Mouse (Mus musculus) embryonic stem cell, embryonic (primary cell): ENCODE results near the gene Mfsd12.

Experiments used
- CTCF ChIA-PET, 4 experiments: fragments of 300-600 bp in 2 of 4; fragments of 350-600 bp in 2 of 4; sonication (Branson Sonifier 250); formaldehyde crosslinking; loops; one replicate each; lab custom pipeline; 2022; ENCODE audit warnings: inconsistent platforms in 2 of 4; lab: Charles Lee
- POLR2A ChIA-PET, 4 experiments: fragments of 300-600 bp in 2 of 4; fragments of 350-600 bp in 2 of 4; sonication (Branson Sonifier 250); formaldehyde crosslinking; loops; one replicate each; lab custom pipeline; 2022; ENCODE audit warnings: antibody characterized with exemption in 4 of 4, inconsistent platforms in 1 of 4; lab: Charles Lee

The Mfsd12 gene

DNA sequence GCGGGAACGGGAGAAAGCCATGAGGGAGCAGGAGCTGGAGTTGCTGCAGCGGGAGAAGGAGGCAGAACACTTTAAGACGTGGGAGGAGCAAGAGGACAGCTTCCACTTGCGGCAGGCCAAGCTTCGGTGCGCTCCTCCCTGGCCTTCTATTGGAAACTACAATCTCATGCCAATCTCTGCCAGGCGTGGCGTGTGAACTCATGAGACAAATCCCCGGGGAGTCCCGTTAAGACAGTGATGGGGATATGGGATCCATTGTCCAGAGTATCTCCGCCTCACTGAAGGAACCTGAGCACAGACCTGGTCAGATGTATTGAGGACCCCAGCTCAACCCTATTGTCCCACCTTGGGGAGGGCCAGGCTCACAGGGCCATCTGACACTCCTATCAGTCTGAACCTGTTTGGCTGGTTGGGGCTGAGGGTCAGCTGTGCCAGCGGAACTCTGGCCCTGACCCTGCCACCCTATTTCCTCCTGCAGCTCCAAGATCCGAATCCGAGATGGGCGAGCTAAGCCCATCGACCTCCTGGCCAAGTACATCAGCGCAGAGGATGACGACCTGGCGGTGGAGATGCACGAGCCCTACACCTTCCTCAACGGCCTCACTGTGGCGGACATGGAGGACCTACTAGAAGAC, 34.0 kb upstream of the Mfsd12 start:
- POLR2A ChIA-PET, result interaction anchor here (0.5 to 2.7 kb wide), 30 partner anchors 9 to 1100 kb away, joined by 3 to 14 read pairs (median 3); partner anchors contain the start of genes Tjp3 (in 2 of the 4), Gipc3 (in 1 of the 4), Hmg20b (in 1 of the 4) and Pip5k1c (in 1 of the 4)
- CTCF ChIA-PET, result interaction anchor here (0.5 to 2.0 kb wide), 9 partner anchors 16 to 362 kb away, joined by 3 to 9 read pairs (median 5); partner anchors contain the start of gene Pip5k1c (in 1 of the 4)

DNA sequence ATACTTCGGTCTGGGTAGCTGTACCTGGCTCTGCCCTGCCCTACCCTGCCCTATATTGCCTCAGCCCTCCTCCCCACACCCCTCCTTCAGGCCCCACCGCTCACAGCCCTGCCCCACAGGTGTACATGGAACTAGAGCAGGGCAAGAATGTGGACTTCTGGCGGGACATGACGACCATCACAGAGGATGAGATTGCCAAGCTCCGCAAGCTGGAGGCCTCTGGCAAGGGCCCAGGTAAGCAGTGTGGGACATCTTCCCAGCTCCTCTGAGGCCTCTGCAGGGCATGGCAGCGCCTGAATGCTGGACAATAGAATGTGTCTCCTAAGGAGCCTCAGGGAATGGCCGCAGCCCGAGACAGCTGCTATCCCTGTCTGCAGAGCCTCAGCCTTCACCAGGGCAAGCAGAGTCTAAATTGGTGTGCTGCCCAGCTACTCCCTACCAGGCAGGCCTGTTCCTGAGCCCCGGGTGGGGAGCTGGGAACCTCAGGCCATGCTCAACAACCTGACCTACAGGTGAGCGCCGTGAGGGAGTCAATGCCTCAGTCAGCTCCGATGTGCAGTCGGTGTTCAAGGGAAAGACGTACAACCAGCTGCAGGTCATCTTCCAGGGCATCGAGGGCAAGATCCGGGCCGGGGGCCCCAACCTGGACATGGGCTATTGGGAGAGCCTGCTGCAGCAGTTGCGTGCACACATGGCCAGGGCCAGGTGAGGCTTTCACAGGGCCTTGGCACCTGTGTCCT, 33.3 kb upstream of the Mfsd12 start:
- CTCF ChIA-PET, result interaction anchor here in 3 of 4 experiments (1.3 to 2.0 kb wide), 4 partner anchors 15 to 35 kb away, joined by 5 to 8 read pairs (median 6); partner anchors contain the start of gene Pip5k1c (in 1 of the 3)
- POLR2A ChIA-PET, result interaction anchor here in 2 of 4 experiments (0.8 to 2.7 kb wide), 9 partner anchors 10 to 84 kb away, joined by 3 to 11 read pairs (median 4); partner anchors contain the start of gene Hmg20b (in 1 of the 2)

DNA sequence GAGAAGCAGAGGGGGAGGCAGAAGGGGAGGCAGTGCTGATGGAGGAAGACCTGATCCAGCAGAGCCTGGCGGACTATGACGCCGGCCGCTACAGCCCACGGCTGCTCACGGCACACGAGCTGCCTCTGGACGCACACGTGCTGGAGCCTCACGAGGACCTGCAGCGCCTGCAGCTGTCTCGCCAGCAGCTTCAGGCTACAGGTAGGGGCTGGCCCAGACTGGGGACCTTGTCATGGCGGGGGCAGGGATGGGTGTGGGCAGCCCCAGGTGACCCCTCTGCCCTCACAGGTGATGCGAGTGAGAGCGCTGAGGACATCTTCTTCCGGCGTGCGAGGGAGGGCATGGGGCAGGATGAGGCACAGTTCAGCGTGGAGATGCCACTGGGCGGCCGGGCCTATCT, 32.1 kb upstream of the Mfsd12 start:
- ChIA-PET CTCF (no interaction called here), POLR2A (interaction anchor here in 2 of 4 experiments (0.7 to 1.7 kb wide), 4 partner anchors 8 to 16 kb away, joined by 3 to 6 read pairs (median 3); no protein-coding TSS in a partner anchor)

DNA sequence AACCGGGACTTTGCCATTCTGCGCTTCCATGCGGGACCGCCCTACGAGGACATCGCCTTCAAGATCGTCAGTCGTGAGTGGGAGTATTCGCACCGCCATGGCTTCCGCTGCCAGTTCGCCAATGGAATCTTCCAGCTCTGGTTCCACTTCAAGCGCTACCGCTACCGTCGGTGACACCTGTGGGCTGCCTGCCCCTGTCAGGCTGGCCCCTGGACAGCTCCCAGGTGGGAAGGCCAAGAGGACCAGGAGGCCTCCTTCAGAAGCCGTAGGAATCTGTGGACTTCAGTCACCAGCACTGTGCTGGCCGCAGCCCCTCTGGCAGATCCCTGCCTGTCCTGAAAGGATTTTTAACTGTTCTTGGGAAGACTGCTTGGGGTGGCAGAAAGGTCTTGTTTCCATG, 31.5 kb upstream of the Mfsd12 start:
- POLR2A ChIA-PET, result interaction anchor here in 2 of 4 experiments (0.7 to 2.8 kb wide), 6 partner anchors 9 to 33 kb away, joined by 3 to 11 read pairs (median 6); partner anchors contain the start of gene Pip5k1c (in 1 of the 2)
- CTCF ChIA-PET, result interaction anchor here in 2 of 4 experiments (0.7 to 1.6 kb wide), 4 partner anchors 15 to 156 kb away, joined by 3 to 7 read pairs (median 4); no protein-coding TSS in a partner anchor

DNA sequence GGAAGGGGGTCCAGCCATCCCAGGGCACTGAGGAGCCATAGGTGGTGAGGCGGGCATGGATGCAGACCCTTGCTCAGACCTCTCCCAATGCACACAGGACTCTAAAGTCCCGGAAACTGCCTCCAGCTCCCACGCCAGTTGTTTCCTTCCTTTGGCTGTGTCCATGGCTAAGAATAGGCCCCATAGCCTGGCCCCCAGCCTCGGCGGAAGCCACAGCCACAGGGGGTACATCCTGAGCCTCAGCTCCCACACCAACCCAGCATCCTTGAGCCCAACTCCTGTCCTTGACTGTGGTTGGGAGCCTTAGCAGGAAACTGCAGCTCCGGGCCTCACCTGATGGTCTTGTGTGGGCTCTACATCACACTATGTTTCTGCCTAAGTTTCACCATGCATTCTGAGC, 30.4 kb upstream of the Mfsd12 start:
- ChIA-PET CTCF (interaction anchor here in 3 of 4 experiments (0.5 to 1.6 kb wide), 6 partner anchors 14 to 760 kb away, joined by 3 to 7 read pairs (median 4); no protein-coding TSS in a partner anchor), POLR2A (interaction anchor here in 3 of 4 experiments (0.7 to 2.8 kb wide), 10 partner anchors 9 to 138 kb away, joined by 3 to 11 read pairs (median 4); partner anchors contain the start of genes Hmg20b (in 1 of the 3) and Pip5k1c (in 1 of the 3))

DNA sequence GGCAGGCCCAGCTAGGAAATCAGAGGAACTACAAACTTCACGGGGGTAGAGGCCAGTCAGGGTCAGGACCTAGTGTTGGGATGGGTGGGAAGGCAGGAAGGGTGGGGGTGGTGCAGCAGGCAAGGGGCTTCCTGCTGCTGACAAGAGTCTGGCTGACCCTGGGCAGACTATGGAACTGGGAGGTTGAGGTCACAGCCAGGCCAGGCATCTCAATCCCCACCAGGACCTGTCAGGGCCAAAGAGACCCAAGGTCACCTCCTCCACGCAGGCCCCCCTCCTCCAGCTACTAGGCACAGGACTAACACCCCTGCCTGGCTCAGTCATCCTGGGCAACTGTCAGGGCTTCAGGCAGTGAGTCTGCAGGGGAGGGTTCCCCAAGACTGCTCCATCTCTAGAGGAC, 29.3 kb upstream of the Mfsd12 start:
- ChIA-PET CTCF (interaction anchor here in 1 of 4 experiments (1.0 to 3.5 kb wide), 3 partner anchors 10 to 35 kb away, joined by 3 to 23 read pairs (median 18); partner anchors contain the start of genes Gipc3 and Pip5k1c), POLR2A (interaction anchor here in 2 of 4 experiments (0.6 to 2.8 kb wide), 7 partner anchors 10 to 78 kb away, joined by 3 to 11 read pairs (median 4); partner anchors contain the start of gene 4930404N11Rik (in 1 of the 2))

DNA sequence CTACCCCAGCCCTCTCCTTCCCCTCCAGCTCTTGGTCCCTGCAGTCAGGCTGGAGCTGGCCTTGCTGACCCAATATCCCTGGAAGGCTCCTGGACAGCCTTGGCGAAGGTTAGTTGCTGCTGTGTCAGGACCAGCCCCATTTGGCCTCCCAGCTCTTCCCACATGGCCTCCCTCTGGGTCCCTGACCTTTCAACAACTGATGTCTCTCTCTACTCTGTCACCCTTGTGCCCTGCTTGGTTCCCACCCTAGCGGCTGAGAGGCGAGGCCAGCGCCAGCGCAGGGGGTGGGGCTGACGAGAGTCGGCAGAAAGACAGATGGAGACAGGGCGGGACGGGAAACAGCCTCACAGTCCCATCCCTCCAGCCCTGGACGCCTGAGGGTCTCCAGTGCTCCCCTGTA, 28.9 kb upstream of the Mfsd12 start, which contains the start of gene Tbxa2r:
TSS of gene Tbxa2r (plus strand) at position 346 of the 400 bp plus-strand sequence.
- ChIA-PET CTCF (interaction anchor here in 1 of 4 experiments (0.9 to 3.5 kb wide), 4 partner anchors 11 to 36 kb away, joined by 3 to 23 read pairs (median 10); partner anchors contain the start of genes Gipc3 and Pip5k1c), POLR2A (interaction anchor here in 3 of 4 experiments (0.6 to 2.8 kb wide), 11 partner anchors 8 to 78 kb away, joined by 3 to 27 read pairs (median 6); partner anchors contain the start of genes Cactin (in 3 of the 3), 4930404N11Rik (in 1 of the 3), Pip5k1c (in 1 of the 3) and Tjp3 (in 1 of the 3))

DNA sequence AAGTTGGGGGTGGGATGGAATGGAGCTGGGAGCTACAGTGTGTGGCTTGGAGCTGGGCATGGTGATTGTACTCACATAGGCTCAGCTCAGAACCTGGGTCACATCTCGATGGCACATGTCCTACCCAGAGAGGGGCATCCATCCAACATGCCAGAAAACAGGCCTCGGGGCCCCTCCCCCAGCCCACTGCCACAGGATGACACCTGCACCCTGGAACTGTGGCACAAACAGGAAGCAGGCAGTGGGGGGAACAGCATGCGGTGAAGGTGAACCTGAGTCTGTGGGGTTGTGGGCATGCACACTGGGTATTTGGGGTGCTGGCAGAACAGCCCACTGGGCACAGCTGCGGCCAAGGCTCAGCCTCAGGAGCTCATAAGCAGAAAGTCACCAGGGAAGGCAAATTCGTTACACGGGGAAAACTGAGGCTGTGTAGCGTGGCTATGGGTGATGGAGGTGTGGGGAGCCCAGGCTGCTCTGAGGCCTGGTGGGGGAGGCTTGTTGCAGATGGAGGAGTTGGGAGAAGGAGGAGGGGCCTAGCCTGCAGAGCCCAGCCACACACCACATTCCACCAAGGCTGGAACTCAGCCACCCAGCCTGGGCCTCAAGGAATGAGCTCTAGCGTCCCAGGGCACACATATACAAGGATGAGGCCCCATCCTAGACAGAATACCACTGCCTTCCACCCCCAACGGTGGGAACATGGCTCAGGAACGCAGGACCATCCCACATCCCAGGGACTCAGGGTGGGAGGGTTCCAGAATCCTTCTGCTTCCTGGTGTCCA, 27.9 kb upstream of the Mfsd12 start:
- ChIA-PET CTCF (interaction anchor here (0.6 to 3.5 kb wide), 12 partner anchors 9 to 222 kb away, joined by 3 to 23 read pairs (median 4); partner anchors contain the start of genes Cactin (in 1 of the 4), Gipc3 (in 1 of the 4) and Pip5k1c (in 1 of the 4)), POLR2A (interaction anchor here in 3 of 4 experiments (0.6 to 2.2 kb wide), 15 partner anchors 9 to 653 kb away, joined by 3 to 27 read pairs (median 4); partner anchors contain the start of genes Cactin (in 3 of the 3), Pip5k1c (in 1 of the 3) and Tjp3 (in 1 of the 3))

DNA sequence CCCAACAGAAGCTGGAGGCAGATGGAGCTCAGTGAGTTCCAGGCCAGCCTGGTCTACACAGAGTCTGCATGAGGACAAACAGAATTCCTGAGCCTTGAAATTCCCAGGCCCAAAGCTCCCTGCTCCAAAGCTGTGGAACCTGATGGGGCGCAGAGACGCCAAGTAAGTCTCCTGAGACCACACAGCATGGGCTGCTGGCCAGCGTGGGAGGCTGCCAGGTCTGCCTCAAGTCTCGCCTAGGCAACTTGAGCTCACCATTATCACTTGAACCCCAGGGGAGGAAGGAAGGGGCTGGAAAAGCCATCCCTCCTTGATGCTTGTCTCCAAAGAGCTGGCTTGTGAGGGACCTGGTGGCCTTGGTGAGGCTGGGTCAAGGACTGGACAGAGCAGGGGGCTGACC, 27.3 kb upstream of the Mfsd12 start:
- CTCF ChIA-PET, result interaction anchor here (0.6 to 3.5 kb wide), 13 partner anchors 9 to 230 kb away, joined by 3 to 23 read pairs (median 5); partner anchors contain the start of genes Cactin (in 1 of the 4), Gipc3 (in 1 of the 4) and Pip5k1c (in 1 of the 4)

DNA sequence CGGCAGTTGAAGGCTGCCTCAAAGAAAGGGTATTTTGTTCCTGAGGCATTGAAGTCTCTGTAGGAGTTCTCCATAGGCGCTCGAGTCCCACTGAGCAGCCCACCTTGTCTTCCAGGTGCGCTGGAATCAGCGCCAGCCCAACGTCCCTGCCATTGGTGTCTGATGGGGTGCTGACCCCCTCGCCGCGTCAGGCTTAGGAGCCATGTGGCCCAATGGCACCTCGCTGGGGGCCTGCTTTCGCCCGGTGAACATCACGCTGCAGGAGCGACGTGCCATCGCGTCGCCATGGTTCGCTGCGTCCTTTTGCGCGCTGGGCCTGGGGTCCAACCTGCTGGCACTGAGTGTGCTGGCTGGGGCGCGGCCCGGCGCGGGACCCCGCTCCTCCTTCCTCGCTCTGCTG, 25.0 kb upstream of the Mfsd12 start:
- ChIA-PET CTCF (interaction anchor here in 3 of 4 experiments (0.6 to 1.1 kb wide), 3 partner anchors 8 to 131 kb away, joined by 3 to 7 read pairs (median 5); no protein-coding TSS in a partner anchor), POLR2A (interaction anchor here (0.6 to 1.8 kb wide), 6 partner anchors 9 to 15 kb away, joined by 3 to 11 read pairs (median 6); partner anchors contain the start of gene Cactin (in 2 of the 4))

More for the DNA sequence above, 27.3 kb upstream of the Mfsd12 start:
- POLR2A ChIA-PET, result interaction anchor here in 3 of 4 experiments (0.6 to 2.2 kb wide), 15 partner anchors 8 to 654 kb away, joined by 3 to 27 read pairs (median 4); partner anchors contain the start of genes Cactin (in 3 of the 3), Pip5k1c (in 1 of the 3) and Tjp3 (in 1 of the 3)

DNA sequence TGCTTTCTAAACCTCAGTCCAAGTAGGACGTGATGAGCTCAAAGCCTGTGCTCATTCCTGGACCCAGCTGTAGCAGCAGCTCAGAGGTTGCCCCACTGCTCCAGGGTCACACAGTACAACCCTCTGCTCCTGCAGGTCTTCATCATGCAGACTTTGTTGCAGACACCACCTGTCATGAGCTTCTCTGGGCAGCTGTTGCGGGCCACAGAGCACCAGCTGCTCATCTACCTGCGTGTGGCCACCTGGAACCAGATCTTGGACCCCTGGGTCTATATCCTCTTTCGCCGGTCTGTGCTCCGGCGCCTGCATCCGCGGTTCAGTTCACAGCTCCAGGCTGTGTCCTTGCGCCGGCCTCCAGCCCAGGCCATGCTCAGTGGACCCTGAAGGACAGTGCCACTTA, 23.0 kb upstream of the Mfsd12 start:
- CTCF ChIA-PET, result interaction anchor here in 2 of 4 experiments (0.5 to 3.4 kb wide), 5 partner anchors 14 to 230 kb away, joined by 3 to 29 read pairs (median 5); partner anchors contain the start of genes Pip5k1c (in 2 of the 2), Cactin (in 1 of the 2) and Tjp3 (in 1 of the 2)
- POLR2A ChIA-PET, result interaction anchor here in 3 of 4 experiments (0.5 to 5.1 kb wide), 15 partner anchors 8 to 374 kb away, joined by 3 to 38 read pairs (median 5); partner anchors contain the start of genes Cactin (in 3 of the 3), Gipc3 (in 1 of the 3), Pip5k1c (in 1 of the 3) and Tjp3 (in 1 of the 3)

DNA sequence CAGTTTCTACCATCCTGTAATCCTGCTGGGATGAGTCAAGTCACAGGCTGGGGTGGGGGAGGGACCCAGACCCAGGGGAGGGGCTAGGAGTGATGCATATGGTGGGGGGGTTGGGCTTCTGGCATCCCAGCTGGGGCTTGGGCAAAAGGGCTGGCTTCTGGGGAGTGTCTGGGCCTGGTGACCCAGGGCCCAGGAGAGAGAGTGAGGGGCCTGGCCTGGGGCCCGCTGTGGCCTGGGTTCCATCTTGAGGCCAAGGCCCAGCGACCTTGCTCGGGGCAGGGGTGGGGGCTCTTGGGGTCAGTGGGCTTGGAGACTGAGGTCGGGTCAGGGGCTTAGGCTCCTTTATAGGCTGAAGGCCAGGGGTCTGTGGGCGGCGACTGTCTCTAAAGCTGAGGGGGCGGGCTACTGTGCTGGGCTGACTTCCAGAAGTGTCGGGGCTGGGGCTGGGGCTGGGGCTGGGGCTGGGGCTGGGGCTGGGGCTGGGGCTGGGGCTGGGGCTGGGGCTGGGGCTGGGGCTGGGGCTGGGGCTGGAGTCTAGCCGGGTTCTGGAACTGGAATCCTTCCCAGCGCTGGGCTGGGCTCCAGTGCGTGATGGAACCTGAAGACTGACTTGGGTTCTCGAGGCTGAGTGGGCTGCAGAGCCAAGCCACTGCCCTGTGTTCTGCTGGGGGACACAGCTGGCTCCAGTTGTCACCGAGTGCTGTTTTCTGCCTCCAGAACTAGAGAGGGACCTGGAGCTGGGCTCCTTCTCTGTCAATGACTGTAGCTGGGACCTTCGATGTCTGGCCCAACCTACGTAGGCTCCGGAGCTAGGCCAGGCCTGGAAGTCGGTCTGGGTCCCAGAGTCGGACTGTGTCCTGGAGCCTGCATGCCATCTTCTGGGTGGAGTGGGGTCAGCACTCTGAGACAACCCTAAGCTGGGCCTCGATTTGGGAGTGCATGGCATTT, 21.6 kb upstream of the Mfsd12 start:
- ChIA-PET CTCF (interaction anchor here (0.5 to 3.4 kb wide), 18 partner anchors 11 to 488 kb away, joined by 3 to 29 read pairs (median 4); partner anchors contain the start of genes Pip5k1c (in 2 of the 4), Tjp3 (in 2 of the 4), Atcay (in 1 of the 4) and Cactin (in 1 of the 4)), POLR2A (interaction anchor here in 3 of 4 experiments (0.5 to 5.1 kb wide), 23 partner anchors 9 to 671 kb away, joined by 3 to 38 read pairs (median 4); partner anchors contain the start of genes Cactin (in 3 of the 3), Eef2 (in 1 of the 3), Pip5k1c (in 1 of the 3) and Tjp3 (in 1 of the 3))

DNA sequence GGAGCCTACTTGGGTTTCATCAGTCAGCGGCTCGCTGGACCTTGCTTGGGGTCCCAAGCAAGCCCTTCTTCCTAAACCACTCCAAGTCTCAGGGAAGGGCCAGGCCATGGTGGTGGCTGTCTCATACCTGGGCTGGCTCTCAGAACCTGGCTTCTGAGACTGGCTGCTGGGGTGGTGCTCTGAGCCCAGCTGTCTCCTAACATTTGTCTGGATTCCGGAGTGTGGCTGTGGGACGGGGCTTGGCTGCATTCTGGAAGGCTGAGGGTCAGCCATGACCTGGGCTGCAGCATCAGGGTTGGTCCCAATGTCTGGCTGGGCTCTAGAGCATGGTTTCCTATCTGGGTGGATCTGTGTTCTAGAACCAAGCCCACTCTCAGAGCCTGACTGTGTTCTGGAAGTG, 20.7 kb upstream of the Mfsd12 start:
- CTCF ChIA-PET, result interaction anchor here (0.5 to 3.4 kb wide), 11 partner anchors 32 to 489 kb away, joined by 3 to 29 read pairs (median 5); partner anchors contain the start of genes Tjp3 (in 2 of the 4), Atcay (in 1 of the 4) and Pip5k1c (in 1 of the 4)
- POLR2A ChIA-PET, result interaction anchor here in 3 of 4 experiments (0.6 to 5.1 kb wide), 16 partner anchors 9 to 230 kb away, joined by 3 to 38 read pairs (median 4); partner anchors contain the start of genes Cactin (in 2 of the 3) and Pip5k1c (in 2 of the 3)
